Mouse (Mus musculus) lung, adult 10 weeks (tissue): ENCODE measurements around the gene Dmrta1. TPM values are rescaled to one million over a fixed set of nuclear protein-coding genes. Genes with fewer than 3 reads are reported as not detected.

ENCODE experiments used
- polyA plus RNA-seq: library from polyadenylated mRNA; stranded (reverse); fragments of 350-450 nt; fragmentation: Illumina TruSeq; extraction: RNeasy Lipid Tissue Mini Kit (QIAGEN cat#74804); gene quantifications from one replicate; pipeline ENCODE4 v1.2.3, GENCODE M21; 2014; ENCODE audit warnings: low read depth, low replicate concordance; ENCODE audit not compliant: insufficient read depth

The Dmrta1 gene
- polyA plus RNA-seq = not detected

DNA sequence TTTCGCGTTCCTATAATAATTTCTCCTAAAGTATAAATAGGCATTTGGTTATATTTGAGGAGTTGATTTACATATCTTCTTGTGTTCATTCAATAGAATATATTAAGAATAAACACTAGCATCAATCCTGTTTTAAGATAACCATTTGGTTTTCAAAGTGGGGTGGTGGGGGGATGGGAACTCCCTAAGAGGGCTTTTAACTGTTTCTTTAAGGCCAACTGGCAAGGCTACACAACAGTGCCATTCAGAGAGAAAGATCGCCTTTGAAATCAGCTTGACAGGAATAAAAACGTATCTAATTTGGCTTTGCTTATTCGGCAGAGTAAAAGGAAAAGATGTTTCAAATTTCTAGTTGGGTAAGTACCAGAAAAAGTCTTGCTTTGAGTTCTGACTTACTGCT, at the start of gene Dmrta1:
Dmrta1 (plus strand) TSS at position 242 of the 400 bp plus-strand sequence.

